ENCODE assay signal across 8 mouse cellular contexts in genomic region chr17:15831810-15832209, GRCm38 (mm10). TPM values are rescaled to one million over a fixed set of nuclear protein-coding genes. Genes with fewer than 3 reads are reported as not detected.
A peak's percentile ranks its signal among the peaks of the same experiment; 100 is the strongest.
DNase-seq lines count a peak whose midpoint lies in the region; ATAC-seq and TF ChIP-seq lines count a peak whose summit lies in the region.

No protein-coding gene starts in this region.

- no peaks in the 10 kb centered on the region for H3K36me3 ChIP-seq in limb, embryonic 11.5 days (ENCODE audit: control insufficient read depth, insufficient read depth, low read length)
- H3K36me3 ChIP-seq in limb, embryonic 10.5 days = no peaks in the 10 kb centered on the region
- no peaks in the 10 kb centered on the region for H3K36me3 ChIP-seq in lung, postnatal 0 days (ENCODE audit: insufficient read depth, low read length)

- H3K4me2 ChIP-seq in limb, embryonic 11.5 days (ENCODE audit: low read depth, severe bottlenecking) = no peak overlapping the region
- H3K4me2 ChIP-seq in lung, postnatal 0 days (replicated peaks; ENCODE audit: low read depth, low read length) = no peak overlapping the region

- no peak overlapping the region for H3K27ac ChIP-seq in limb, embryonic 11.5 days (replicated peaks; ENCODE audit: low read depth, low read length)
- no peak overlapping the region for H3K27ac ChIP-seq in limb, embryonic 10.5 days
- H3K27ac ChIP-seq in lung, postnatal 0 days (ENCODE audit: low read length) = no peak overlapping the region

- ATAC-seq in limb, embryonic 11.5 days (ENCODE audit: insufficient number of reproducible peaks, low FRiP score, low TSS enrichment, low read depth) = no peak
- no peak for ATAC-seq in lung, postnatal 0 days
- no peak for ATAC-seq in erythroid progenitor cell, adult 5-6 weeks (replicated peaks; ENCODE audit: low FRiP score, poor library complexity, severe bottlenecking)

- H3K4me3 ChIP-seq in limb, embryonic 11.5 days (ENCODE audit: low read depth, low read length) = no peak overlapping the region
- no peak overlapping the region for H3K4me3 ChIP-seq in limb, embryonic 10.5 days
- H3K4me3 ChIP-seq in lung, postnatal 0 days (ENCODE audit: low read depth, low read length) = no peak overlapping the region

- H3K27me3 ChIP-seq in limb, embryonic 11.5 days (ENCODE audit: control insufficient read depth, insufficient read depth, low read length) = 0 out of 2 replicates have a peak, but pooled peaks cover 5% of the 10 kb centered on the region
- H3K27me3 ChIP-seq in limb, embryonic 10.5 days (ENCODE audit: low read depth, poor library complexity, severe bottlenecking) = peaks cover 27% of the 10 kb centered on the region
- no peaks in the 10 kb centered on the region for H3K27me3 ChIP-seq in lung, postnatal 0 days (replicated peaks; ENCODE audit: insufficient read depth, low read length)

- H3K4me1 ChIP-seq in limb, embryonic 11.5 days (ENCODE audit: control insufficient read depth, insufficient read depth, low read length) = peaks cover 8% of the 10 kb centered on the region; the same call in 1 of the 2 replicates
- H3K4me1 ChIP-seq in limb, embryonic 10.5 days = peaks cover 32% of the 10 kb centered on the region
- peaks cover 5% of the 10 kb centered on the region; the same call in 1 of the 2 replicates for H3K4me1 ChIP-seq in lung, postnatal 0 days (ENCODE audit: insufficient read depth, low read depth, low read length)

- no peak overlapping the region for H3K9ac ChIP-seq in limb, embryonic 11.5 days (ENCODE audit: low read length)
- no peak overlapping the region for H3K9ac ChIP-seq in lung, postnatal 0 days (replicated peaks; ENCODE audit: low read depth)

- TF ChIP-seq EP300 in lung, postnatal 0 days (IDR thresholded peaks at IDR 0.05) = no peak

- 16% methylated on average over 8 of the region's 8 CpGs for WGBS in limb, embryonic 11.5 days
- WGBS in limb, embryonic 10.5 days = 17% methylated on average over 8 of the region's 8 CpGs
- 16% methylated on average over 8 of the region's 8 CpGs for WGBS in lung, postnatal 0 days

- DNase-seq in cerebellum, adult 18-20 months = peak; percentile 56 to 62
- DNase-seq in cerebellum, adult 11 months = no peak
- DNase-seq in limb, embryonic 11.5 days (ENCODE audit: low spot score) = peak; percentile 72
- DNase-seq in limb, embryonic 10.5 days (ENCODE audit: low spot score) = no peak
- peak; percentile 53 for DNase-seq in cerebellum, adult 9-11 months
- peak; percentile 74 for DNase-seq in lung, postnatal 0 days (ENCODE audit: low spot score)
- no peak for DNase-seq in right cerebral cortex, postnatal 14 days

- H3K9me3 ChIP-seq in limb, embryonic 11.5 days (ENCODE audit: control insufficient read depth, low read length) = no peaks in the 10 kb centered on the region
- no peaks in the 10 kb centered on the region for H3K9me3 ChIP-seq in limb, embryonic 10.5 days (replicated peaks)
- no peaks in the 10 kb centered on the region for H3K9me3 ChIP-seq in lung, postnatal 0 days (ENCODE audit: low read length)

- TF ChIP-seq CTCF in lung, postnatal 0 days (IDR thresholded peaks at IDR 0.05) = peak; percentile 77

RNA-seq across cellular contexts. Expression of gene Rgmb, which starts 1.0 kb away (rescaled TPM):
- polyA plus RNA-seq in limb, embryonic 11.5 days (2014; fragmentation: Nextera tagmentation; extraction: Ambion mirVana) = 19.4 and 21.8 TPM in 2 replicates
- 9.0 and 14.2 TPM in 2 replicates for polyA plus RNA-seq in limb, embryonic 10.5 days (2016; fragmentation: Nextera tagmentation; extraction: Ambion mirVana)
- polyA plus RNA-seq in lung, postnatal 0 days (2015; fragmentation: Nextera tagmentation; extraction: Ambion mirVana) = 15.2 and 15.9 TPM in 2 replicates
- total RNA-seq in erythroid progenitor cell, adult 5-6 weeks (2015; ENCODE audit: low replicate concordance) = not detected in 2 replicates
- not detected in 2 replicates for total RNA-seq in erythroid progenitor cell, adult 5-6 weeks (2017; ENCODE audit: low replicate concordance)

Comparison
In these comparisons a context has a peak if more than half of its experiments do, and no peak if none do; other contexts are left out.
1. DNase-seq: peak in cerebellum, adult 18-20 months (2 of 2), limb, embryonic 11.5 days (single experiment), cerebellum, adult 9-11 months (single experiment) and lung, postnatal 0 days (single experiment); none in cerebellum, adult 11 months (single experiment), limb, embryonic 10.5 days (single experiment) and right cerebral cortex, postnatal 14 days (single experiment).